Mouse (Mus musculus) bone marrow, adult 2 months (tissue): ENCODE results near the gene Srsf12.

Experiments used
- CTCF ChIP-seq: fragments of 200-500 bp; IDR thresholded peaks from 2 replicates; pipeline ENCODE4 v1.5.1; 2011; ENCODE audit warnings: low read length, control low read depth; ENCODE audit not compliant: control insufficient read depth, insufficient read depth
- POLR2A ChIP-seq: fragments of 200-500 bp; IDR thresholded peaks from 2 replicates; pipeline ENCODE4 v1.6.1; 2011; ENCODE audit warnings: low read depth, mild to moderate bottlenecking, control low read depth, low read length, borderline replicate concordance; ENCODE audit not compliant: control insufficient read depth

DNA sequence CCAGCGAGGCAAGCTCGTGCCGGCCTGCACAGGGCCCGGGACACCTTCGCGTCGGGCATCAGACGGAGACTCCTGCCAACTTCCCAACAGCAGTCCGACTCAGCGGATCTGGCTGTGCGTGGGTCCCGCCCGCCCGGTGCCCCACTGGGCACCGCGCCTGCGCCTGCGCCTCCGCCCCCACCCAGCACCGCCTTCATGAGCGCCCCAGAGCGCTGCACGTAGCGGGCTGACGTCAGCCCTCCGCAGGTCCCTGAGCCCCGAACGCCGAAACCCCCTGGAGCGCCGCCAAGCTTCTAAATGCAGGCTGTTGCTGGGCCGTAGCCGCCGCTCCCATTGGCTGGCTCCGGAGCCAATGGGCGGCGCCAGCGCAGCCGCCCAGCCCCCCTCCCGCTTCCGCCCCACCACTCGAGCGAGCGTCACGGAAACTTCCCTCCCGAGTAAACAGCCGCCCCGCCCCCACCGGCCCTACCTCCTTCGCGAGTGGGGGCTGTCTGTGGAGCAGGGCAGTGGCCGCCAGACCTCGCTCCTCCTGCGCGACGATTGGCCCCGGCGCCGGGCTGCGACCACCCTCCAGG lies 38.8 kb downstream of the Srsf12 start:
- TF ChIP-seq POLR2A (peak; percentile 91), CTCF (no peak)
